Mouse (Mus musculus): ENCODE results near the gene Gm20518. TPM values are rescaled to one million over a fixed set of nuclear protein-coding genes. Genes with fewer than 3 reads are reported as not detected.
A peak's percentile ranks its signal among the peaks of the same experiment; 100 is the strongest.

Gm20518 gene
- polyA plus RNA-seq, 1 experiment from 2014 or later, result not detected

DNA sequence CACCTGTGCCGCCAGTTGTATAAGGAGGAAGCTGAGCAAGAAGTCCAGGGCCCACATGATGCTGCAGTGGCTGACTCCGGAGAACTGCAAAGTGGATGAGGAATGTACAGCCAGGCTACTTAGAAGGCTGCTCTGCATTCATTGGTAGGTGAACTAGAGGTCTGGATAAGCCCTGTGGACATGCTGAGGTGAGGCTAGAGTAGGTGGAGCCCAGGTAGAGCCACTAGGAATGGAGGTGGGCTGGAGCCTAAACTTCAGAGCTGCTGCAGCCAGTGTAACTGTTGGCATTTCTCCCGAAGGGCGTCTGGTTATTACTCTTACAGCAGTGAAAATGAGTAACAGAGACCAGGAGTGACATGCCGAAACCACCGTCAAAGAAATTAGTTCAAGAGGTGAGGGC, 53.4 kb downstream of the Gm20518 start, which contains the start of gene Car15:
TSS of gene Car15 (minus strand) at position 314 of the 400 bp plus-strand sequence.
- Histone ChIP-seq H3K4me1 (replicated peaks; ENCODE audit: control insufficient read depth, insufficient read depth) (no peaks in the 10 kb centered on the region), H3K27me3 (ENCODE audit: control insufficient read depth, insufficient read depth, low read length) (peaks cover 13% of the 10 kb centered on the region; the same call in 1 of the 2 replicates), H3K9me3 (ENCODE audit: control insufficient read depth, low read length) (no peaks in the 10 kb centered on the region), H3K27ac (replicated peaks) (no peak within 1 kb of the TSS), H3K4me3 (ENCODE audit: low read depth, low read length) (no peak within 1 kb of the TSS), H3K36me3 (ENCODE audit: control insufficient read depth, insufficient read depth, low read length) (peaks cover 24% of the 10 kb centered on the region), H3K4me2 (replicated peaks; ENCODE audit: low read depth) (no peak within 1 kb of the TSS), H3K9ac (ENCODE audit: low read length) (no peak within 1 kb of the TSS)
- no peak for TF ChIP-seq CTCF (IDR thresholded peaks at IDR 0.05; ENCODE audit: low read depth)
- TF ChIP-seq EP300 (optimal IDR thresholded peaks at IDR 0.05), result no peak
- ATAC-seq (ENCODE audit: low FRiP score, low TSS enrichment) (no peak), DNase-seq (ENCODE audit: low spot score) (no peak)
- WGBS, result 72% methylated on average over 6 of the region's 6 CpGs

DNA sequence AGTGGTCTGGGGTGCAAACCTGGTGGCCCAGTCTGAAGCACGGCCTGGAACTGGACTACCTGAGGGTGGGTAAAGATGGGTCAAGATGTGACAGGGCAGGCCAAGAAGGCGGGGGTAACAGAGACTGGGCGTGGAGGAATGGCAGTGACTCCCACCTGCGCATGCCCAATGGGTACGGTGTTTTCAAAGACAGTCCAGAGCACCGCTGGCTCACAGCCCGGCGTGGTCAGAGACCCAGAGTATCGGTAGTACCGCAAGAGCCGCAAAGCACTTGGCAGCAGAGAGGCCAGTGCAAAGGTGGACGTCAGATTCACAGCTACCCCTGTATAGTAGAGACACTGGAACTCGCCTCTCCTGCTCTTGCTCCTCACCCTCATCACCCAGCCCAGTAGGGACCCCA, 56.0 kb downstream of the Gm20518 start:
- ATAC-seq (ENCODE audit: low FRiP score, low TSS enrichment), result no peak
- 0 out of 2 replicates have a peak, but pooled peaks cover 3% of the 10 kb centered on the region for H3K36me3 ChIP-seq (ENCODE audit: control insufficient read depth, insufficient read depth, low read length)
- WGBS, result 43% methylated on average over 13 of the region's 13 CpGs
- no peak for DNase-seq (ENCODE audit: low spot score)
- no peak overlapping the region for H3K9ac ChIP-seq (ENCODE audit: low read length)
- TF ChIP-seq EP300 (optimal IDR thresholded peaks at IDR 0.05) (no peak), CTCF (IDR thresholded peaks at IDR 0.05; ENCODE audit: low read depth) (no peak)
- no peak overlapping the region for H3K27ac ChIP-seq (replicated peaks)
- peaks cover 22% of the 10 kb centered on the region; the same call in 1 of the 2 replicates for H3K27me3 ChIP-seq (ENCODE audit: control insufficient read depth, insufficient read depth, low read length)
- H3K4me1 ChIP-seq (replicated peaks; ENCODE audit: control insufficient read depth, insufficient read depth), result no peaks in the 10 kb centered on the region
- no peak overlapping the region for H3K4me2 ChIP-seq (replicated peaks; ENCODE audit: low read depth)
- H3K9me3 ChIP-seq (ENCODE audit: control insufficient read depth, low read length), result no peaks in the 10 kb centered on the region
- no peak overlapping the region for H3K4me3 ChIP-seq (ENCODE audit: low read depth, low read length)

DNA sequence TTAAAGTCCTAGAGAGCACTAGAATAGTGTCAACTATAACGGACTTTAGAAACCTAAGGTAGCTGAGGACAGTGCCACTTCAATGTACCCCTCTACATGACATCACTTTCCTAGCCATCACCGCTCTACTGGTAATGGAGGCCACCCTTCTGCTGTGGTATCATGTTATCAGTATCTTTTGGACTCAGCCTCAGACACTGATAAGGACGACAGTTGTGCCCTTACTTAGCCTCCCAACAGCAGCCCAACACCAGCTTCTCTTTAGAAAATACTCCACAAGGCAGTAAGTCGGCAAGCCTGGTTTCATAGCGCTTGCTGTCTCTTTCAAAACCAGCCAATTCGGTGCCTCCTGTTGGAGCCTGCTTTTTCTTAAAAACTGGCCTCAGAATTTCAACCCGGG, 56.9 kb downstream of the Gm20518 start:
- H3K4me3 ChIP-seq (ENCODE audit: low read depth, low read length), result no peak overlapping the region
- H3K4me2 ChIP-seq (replicated peaks; ENCODE audit: low read depth), result no peak overlapping the region; the same call in 1 of the 2 replicates
- no peaks in the 10 kb centered on the region for H3K9me3 ChIP-seq (ENCODE audit: control insufficient read depth, low read length)
- ATAC-seq (ENCODE audit: low FRiP score, low TSS enrichment) (no peak), DNase-seq (ENCODE audit: low spot score) (no peak)
- whole genome bisulfite sequencing, result 50% methylated on average over 7 of the region's 7 CpGs
- no peak overlapping the region for H3K9ac ChIP-seq (ENCODE audit: low read length)
- TF ChIP-seq EP300 (optimal IDR thresholded peaks at IDR 0.05), result no peak
- no peak for TF ChIP-seq CTCF (IDR thresholded peaks at IDR 0.05; ENCODE audit: low read depth)
- H3K36me3 ChIP-seq (ENCODE audit: control insufficient read depth, insufficient read depth, low read length), result no peaks in the 10 kb centered on the region
- peaks cover 22% of the 10 kb centered on the region; the same call in 1 of the 2 replicates for H3K27me3 ChIP-seq (ENCODE audit: control insufficient read depth, insufficient read depth, low read length)
- no peak overlapping the region for H3K27ac ChIP-seq (replicated peaks)
- no peaks in the 10 kb centered on the region for H3K4me1 ChIP-seq (replicated peaks; ENCODE audit: control insufficient read depth, insufficient read depth)

DNA sequence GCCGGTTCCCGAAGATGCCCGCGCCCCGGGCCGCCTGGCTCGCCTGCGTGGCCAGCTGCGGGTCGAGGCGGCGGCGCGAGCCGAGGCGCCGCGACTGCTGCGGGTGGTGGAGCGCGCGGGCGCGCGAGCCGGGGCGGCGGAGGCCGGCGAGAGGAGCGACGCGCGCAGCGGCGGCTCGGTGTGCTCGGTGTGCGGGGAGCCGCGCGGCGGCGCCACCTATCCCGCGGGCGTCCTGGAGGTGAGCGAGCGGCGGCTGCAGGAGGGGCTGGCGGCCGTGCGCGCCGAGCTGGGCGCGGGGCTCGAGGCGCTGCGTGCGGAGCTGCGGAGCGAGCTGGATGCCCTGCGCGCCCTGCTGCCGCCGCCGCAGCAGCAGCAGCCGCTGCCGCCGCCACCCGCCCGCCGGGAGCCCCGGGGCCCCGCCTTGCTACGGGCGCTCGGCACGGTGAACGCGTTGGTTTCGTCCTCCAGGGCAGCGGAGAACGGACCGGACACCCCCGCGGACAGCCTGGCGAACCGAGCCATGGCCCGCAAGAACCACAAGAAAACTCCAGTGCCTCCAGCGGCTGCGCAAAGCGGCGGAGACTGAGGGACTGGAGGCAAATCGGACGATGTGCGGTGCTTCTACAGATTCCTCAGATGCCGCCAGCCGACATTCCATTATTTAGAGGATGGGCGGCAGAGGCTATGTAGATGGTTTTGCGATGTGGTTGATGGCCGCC, 57.6 kb downstream of the Gm20518 start:
- Histone ChIP-seq H3K9me3 (ENCODE audit: control insufficient read depth, low read length) (no peaks in the 10 kb centered on the region), H3K4me1 (replicated peaks; ENCODE audit: control insufficient read depth, insufficient read depth) (no peaks in the 10 kb centered on the region), H3K36me3 (ENCODE audit: control insufficient read depth, insufficient read depth, low read length) (no peaks in the 10 kb centered on the region), H3K9ac (ENCODE audit: low read length) (peak overlapping the region; percentile 38; the same call in 1 of the 2 replicates), H3K27me3 (ENCODE audit: control insufficient read depth, insufficient read depth, low read length) (peaks cover 22% of the 10 kb centered on the region; the same call in 1 of the 2 replicates), H3K4me3 (ENCODE audit: low read depth, low read length) (peak overlapping the region; percentile 48), H3K27ac (replicated peaks) (no peak overlapping the region), H3K4me2 (replicated peaks; ENCODE audit: low read depth) (peak overlapping the region; percentile 93)
- TF ChIP-seq CTCF (IDR thresholded peaks at IDR 0.05; ENCODE audit: low read depth) (no peak), EP300 (optimal IDR thresholded peaks at IDR 0.05) (no peak)
- peak; percentile 37 for DNase-seq (ENCODE audit: low spot score)
- ATAC-seq (ENCODE audit: low FRiP score, low TSS enrichment), result peak; percentile 24; the same call in 1 of the 2 replicates
- under 1% methylated on average over 56 of the region's 103 CpGs for WGBS

DNA sequence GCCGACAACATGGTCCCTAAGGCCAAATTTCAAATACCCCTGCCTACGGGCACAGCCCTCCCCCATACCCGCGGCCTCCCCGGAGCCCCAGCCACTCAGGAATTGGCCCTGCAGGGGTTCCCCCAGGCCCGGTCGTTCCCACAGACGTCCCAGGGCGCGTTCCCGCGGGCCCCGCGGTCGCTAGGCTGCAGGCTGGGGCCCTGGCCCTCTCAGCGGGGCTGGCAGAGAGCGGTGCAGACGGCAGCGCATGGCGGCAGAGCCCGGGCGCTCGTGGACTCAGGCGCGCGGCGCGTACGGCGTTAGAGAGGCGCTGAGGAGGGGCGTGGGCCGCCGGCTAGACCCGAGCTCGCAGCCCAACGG, 58.2 kb downstream of the Gm20518 start:
- WGBS, result 0% methylated on average over 23 of the region's 37 CpGs
- no peak for DNase-seq (ENCODE audit: low spot score)
- ATAC-seq (ENCODE audit: low FRiP score, low TSS enrichment), result no peak; the same call in 1 of the 2 replicates

DNA sequence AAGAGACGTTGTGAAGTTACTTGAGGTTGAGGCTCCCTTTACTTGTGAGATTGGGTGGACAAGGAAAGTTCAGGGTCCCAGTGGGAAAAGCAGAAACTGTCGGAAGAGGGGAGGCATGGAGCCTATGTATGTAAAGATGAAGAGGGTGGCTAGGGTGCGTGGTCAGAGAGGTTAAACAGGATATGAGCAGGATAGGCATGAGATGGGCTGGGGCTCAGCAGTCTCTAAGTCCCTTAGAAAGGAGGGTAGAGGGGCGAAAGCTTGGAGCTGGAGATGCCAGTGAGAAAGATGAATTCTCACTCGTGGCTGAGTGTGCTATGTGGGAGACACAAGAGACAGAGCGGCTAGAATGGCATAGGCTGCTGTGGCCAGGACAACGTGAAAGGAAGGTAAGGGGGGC, 58.6 kb downstream of the Gm20518 start, which contains the start of gene B830017H08Rik:
TSS of gene B830017H08Rik (plus strand) at position 301 of the 400 bp plus-strand sequence.
- 28% methylated on average over 7 of the region's 7 CpGs for WGBS
- H3K9ac ChIP-seq (ENCODE audit: low read length), result peak within 1 kb of the TSS; percentile 38; the same call in 1 of the 2 replicates
- no peaks in the 10 kb centered on the region for H3K36me3 ChIP-seq (ENCODE audit: control insufficient read depth, insufficient read depth, low read length)
- peak within 1 kb of the TSS; percentile 48 for H3K4me3 ChIP-seq (ENCODE audit: low read depth, low read length)
- ATAC-seq (ENCODE audit: low FRiP score, low TSS enrichment) (no peak), DNase-seq (ENCODE audit: low spot score) (no peak)
- peaks cover 22% of the 10 kb centered on the region; the same call in 1 of the 2 replicates for H3K27me3 ChIP-seq (ENCODE audit: control insufficient read depth, insufficient read depth, low read length)
- TF ChIP-seq CTCF (IDR thresholded peaks at IDR 0.05; ENCODE audit: low read depth), result no peak
- TF ChIP-seq EP300 (optimal IDR thresholded peaks at IDR 0.05), result no peak
- H3K27ac ChIP-seq (replicated peaks), result no peak within 1 kb of the TSS
- peak within 1 kb of the TSS; percentile 93 for H3K4me2 ChIP-seq (replicated peaks; ENCODE audit: low read depth)
- no peaks in the 10 kb centered on the region for H3K9me3 ChIP-seq (ENCODE audit: control insufficient read depth, low read length)
- H3K4me1 ChIP-seq (replicated peaks; ENCODE audit: control insufficient read depth, insufficient read depth), result no peaks in the 10 kb centered on the region

More for the DNA sequence above, 58.2 kb downstream of the Gm20518 start:
- H3K27ac ChIP-seq (replicated peaks), result no peak overlapping the region
- H3K27me3 ChIP-seq (ENCODE audit: control insufficient read depth, insufficient read depth, low read length), result peaks cover 22% of the 10 kb centered on the region; the same call in 1 of the 2 replicates
- H3K4me3 ChIP-seq (ENCODE audit: low read depth, low read length), result peak overlapping the region; percentile 48
- no peaks in the 10 kb centered on the region for H3K4me1 ChIP-seq (replicated peaks; ENCODE audit: control insufficient read depth, insufficient read depth)
- H3K4me2 ChIP-seq (replicated peaks; ENCODE audit: low read depth), result peak overlapping the region; percentile 93
- H3K36me3 ChIP-seq (ENCODE audit: control insufficient read depth, insufficient read depth, low read length), result no peaks in the 10 kb centered on the region
- H3K9ac ChIP-seq (ENCODE audit: low read length), result peak overlapping the region; percentile 38; the same call in 1 of the 2 replicates
- H3K9me3 ChIP-seq (ENCODE audit: control insufficient read depth, low read length), result no peaks in the 10 kb centered on the region
- no peak for TF ChIP-seq CTCF (IDR thresholded peaks at IDR 0.05; ENCODE audit: low read depth)
- no peak for TF ChIP-seq EP300 (optimal IDR thresholded peaks at IDR 0.05)
